Mouse (Mus musculus) testis, postnatal 14 days (tissue): Measurements from ENCODE around the gene Mien1.
A peak's percentile ranks its signal among the peaks of the same experiment; 100 is the strongest.

Experiments used
- DNase-seq: peaks from one replicate; pipeline ENCODE4 v3.0.0; 2021; ENCODE audit warnings: low spot score

Gene Mien1

GRCm38 (mm10) chr11:98459860-98460259 lies 21.1 kb upstream of the Mien1 start:
- no peak for DNase-seq

GRCm38 (mm10) chr11:98459071-98459741 lies 20.4 kb upstream of the Mien1 start:
- peak; percentile 51 for DNase-seq

GRCm38 (mm10) chr11:98458121-98458990 lies 19.6 kb upstream of the Mien1 start:
- DNase-seq = no peak

- peak; percentile 84 for DNase-seq
Measured at GRCm38 (mm10) chr11:98457367-98458120, 18.8 kb upstream of the Mien1 start.

GRCm38 (mm10) chr11:98456945-98457344 lies 18.2 kb upstream of the Mien1 start:
- no peak for DNase-seq

- no peak for DNase-seq
Measured at GRCm38 (mm10) chr11:98456545-98456944, 17.8 kb upstream of the Mien1 start.

GRCm38 (mm10) chr11:98455484-98455883 lies 16.7 kb upstream of the Mien1 start:
- DNase-seq = no peak

GRCm38 (mm10) chr11:98449921-98450771 lies 11.4 kb upstream of the Mien1 start:
- no peak for DNase-seq

- no peak for DNase-seq
Measured at GRCm38 (mm10) chr11:98449419-98449818, 10.6 kb upstream of the Mien1 start.

- no peak for DNase-seq
Measured at GRCm38 (mm10) chr11:98448191-98448790, 9.5 kb upstream of the Mien1 start.

- no peak for DNase-seq
Measured at GRCm38 (mm10) chr11:98447475-98447834, 8.7 kb upstream of the Mien1 start.

- no peak for DNase-seq
Measured at GRCm38 (mm10) chr11:98446562-98447474, 8.0 kb upstream of the Mien1 start.

GRCm38 (mm10) chr11:98446213-98446561 lies 7.4 kb upstream of the Mien1 start, which contains the start of gene Grb7:
Gene Grb7, plus strand, starts transcription at chr11:98446394.
- DNase-seq = no peak

GRCm38 (mm10) chr11:98445679-98446078 lies 6.9 kb upstream of the Mien1 start:
- no peak for DNase-seq

- DNase-seq = no peak
Measured at GRCm38 (mm10) chr11:98445238-98445637, 6.4 kb upstream of the Mien1 start.

GRCm38 (mm10) chr11:98443688-98444087 lies 4.9 kb upstream of the Mien1 start:
- DNase-seq = no peak

- no peak for DNase-seq
Measured at GRCm38 (mm10) chr11:98437441-98437840, 1.4 kb downstream of the Mien1 start.

GRCm38 (mm10) chr11:98435723-98436122 lies 3.1 kb downstream of the Mien1 start:
- no peak for DNase-seq

GRCm38 (mm10) chr11:98431743-98432502 lies 6.9 kb downstream of the Mien1 start:
- DNase-seq = no peak
